Mouse (Mus musculus): ENCODE results near the gene Cybc1.

DNA sequence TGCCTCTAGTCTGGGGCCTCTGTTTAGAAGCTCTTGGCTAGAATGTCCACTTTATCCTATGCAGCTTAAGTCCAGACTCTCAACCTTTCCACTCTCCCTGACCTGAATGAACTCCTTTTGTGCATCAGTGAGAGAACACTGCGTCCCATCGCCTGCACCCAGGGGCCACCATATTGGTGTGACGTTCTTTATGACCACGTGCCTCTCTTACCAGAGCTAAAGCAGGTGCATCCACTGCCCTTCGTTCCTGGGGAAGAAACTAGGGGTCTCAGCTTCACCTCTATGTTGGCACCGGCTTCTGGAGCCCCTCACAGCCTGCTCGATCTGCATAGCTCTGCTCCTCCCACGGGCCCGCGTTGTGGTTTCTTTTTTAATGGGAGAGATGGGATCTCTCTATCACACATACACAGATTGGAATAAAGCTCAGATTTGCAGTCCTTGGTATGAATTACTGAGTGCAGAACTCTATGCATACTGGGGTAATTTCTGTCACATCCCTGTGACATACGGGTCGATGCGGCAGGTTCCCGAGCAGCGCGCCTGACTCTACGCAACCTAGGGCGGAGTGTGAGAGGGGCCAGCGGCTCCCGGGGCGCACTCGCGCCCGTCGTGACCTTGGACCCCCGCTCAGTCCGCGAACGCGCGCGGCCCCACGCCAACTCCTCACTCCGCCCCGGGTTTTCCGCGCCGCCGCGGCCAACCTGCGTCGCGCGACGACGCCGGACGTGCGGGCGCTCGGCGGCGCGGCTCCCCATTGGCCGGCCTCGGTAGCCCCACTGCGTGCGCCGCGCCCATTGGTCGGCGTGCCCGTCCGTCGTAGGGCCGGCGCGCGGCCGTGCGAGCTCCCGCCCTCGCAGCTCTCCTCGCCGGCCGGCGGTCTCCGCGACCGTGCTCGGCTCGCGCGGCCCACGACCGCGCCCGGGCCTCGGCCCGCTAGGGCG, 30.3 kb upstream of the Cybc1 start, which contains the start of gene Foxk2:
- TF ChIP-seq CTCF (IDR thresholded peaks at IDR 0.05; ENCODE audit: insufficient read depth, low read length) (no peak), POLR2A (IDR thresholded peaks at IDR 0.05; ENCODE audit: borderline replicate concordance, extremely low read depth, low read depth, low read length) (0 out of 2 replicates have a peak, but pooled peaks have one; percentile 16)

Measured in lung, adult 2 months (tissue).